Mouse (Mus musculus) C2C12 (cell line): ENCODE results near the gene P4ha2. TPM values are rescaled to one million over a fixed set of nuclear protein-coding genes. Genes with fewer than 3 reads are reported as not detected.

Experiments used
- H3K27me3 ChIP-seq: one replicate; pipeline ENCODE4 v1.6.1; 2011; ENCODE audit not compliant: control insufficient read depth, insufficient read depth, insufficient read length
- H3K36me3 ChIP-seq: one replicate; pipeline ENCODE4 v1.6.1; 2011; ENCODE audit not compliant: control insufficient read depth, insufficient read depth
- H3K4me3 ChIP-seq: one replicate; pipeline ENCODE4 v1.5.1; 2011; ENCODE audit warnings: mild to moderate bottlenecking, control low read depth; ENCODE audit not compliant: poor library complexity, insufficient read depth, severe bottlenecking
- H3K79me2 ChIP-seq: one replicate; pipeline ENCODE4 v1.6.1; 2011; ENCODE audit not compliant: control insufficient read depth, insufficient read depth
- H3K79me3 ChIP-seq: one replicate; pipeline ENCODE4 v1.6.1; 2011; ENCODE audit warnings: low read depth, control low read depth
- H3ac ChIP-seq: one replicate; pipeline ENCODE3; 2011; ENCODE audit warnings: low read depth; ENCODE audit not compliant: control insufficient read depth, insufficient read length
- CEBPB ChIP-seq: IDR thresholded peaks from one replicate; pipeline ENCODE4 v1.6.1; 2011; ENCODE audit warnings: low read depth, mild to moderate bottlenecking, control low read depth, moderate library complexity
- CTCF ChIP-seq: IDR thresholded peaks from one replicate; pipeline ENCODE4 v1.5.1; 2011; ENCODE audit not compliant: control insufficient read depth, insufficient read depth, insufficient read length
- FOSL1 ChIP-seq: IDR thresholded peaks from one replicate; pipeline ENCODE4 v1.8.0; 2011; ENCODE audit warnings: mild to moderate bottlenecking, low read length; ENCODE audit not compliant: poor library complexity, insufficient read depth, severe bottlenecking
- MAX ChIP-seq: IDR thresholded peaks from one replicate; pipeline ENCODE4 v1.6.1; 2011; ENCODE audit warnings: mild to moderate bottlenecking, control low read depth
- MYOD1 ChIP-seq: IDR thresholded peaks from one replicate; pipeline ENCODE4 v1.6.1; 2011; ENCODE audit warnings: low read depth; ENCODE audit not compliant: control insufficient read depth, insufficient read length
- MYOG ChIP-seq: IDR thresholded peaks from one replicate; pipeline ENCODE4 v1.6.1; 2011; ENCODE audit not compliant: control insufficient read depth, insufficient read length; ENCODE audit errors: extremely low read depth
- USF1 ChIP-seq: IDR thresholded peaks from one replicate; pipeline ENCODE4 v1.6.1; 2011; ENCODE audit warnings: low read depth, mild to moderate bottlenecking, control low read depth, moderate library complexity
- polyA plus RNA-seq: library from polyadenylated mRNA; unstranded; fragments of >200 nt; fragmentation: generic; extraction: Trizol; gene quantifications from one replicate; pipeline ENCODE4 v1.2.1, GENCODE M21; 2012; ENCODE audit warnings: missing spikeins

P4ha2 gene
- polyA plus RNA-seq, 1 experiment, result 26.4 TPM

DNA sequence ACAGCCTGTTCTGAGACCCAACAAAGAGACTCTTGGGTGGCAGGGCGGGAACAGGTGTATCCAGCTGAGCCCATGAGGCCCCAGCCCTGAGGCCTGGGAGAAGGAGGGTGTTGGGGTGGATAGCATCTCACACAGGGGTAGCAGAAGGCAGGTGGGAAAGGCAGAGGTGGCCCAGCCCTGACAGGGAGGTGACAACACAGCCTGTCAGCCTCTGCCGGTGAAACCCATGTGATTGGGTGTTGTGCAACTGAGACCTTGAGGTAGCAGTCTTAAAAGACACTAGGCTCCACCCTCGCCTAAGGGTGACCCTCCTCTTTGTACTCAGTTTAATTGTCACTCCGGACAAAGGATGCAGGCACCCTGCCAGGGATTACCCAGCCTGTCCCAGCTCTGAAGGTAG is 26.6 kb upstream of the P4ha2 start:
- no peak for TF ChIP-seq MYOG
- TF ChIP-seq FOSL1, result no peak
- no peak for TF ChIP-seq MAX
- no peak for TF ChIP-seq MYOD1
- TF ChIP-seq CEBPB, result no peak
- no peak for TF ChIP-seq CTCF
- no peak for TF ChIP-seq USF1
- H3K79me2 ChIP-seq, result no peaks in the 10 kb centered on the region
- H3ac ChIP-seq, result no peak overlapping the region
- no peaks in the 10 kb centered on the region for H3K27me3 ChIP-seq
- no peaks in the 10 kb centered on the region for H3K79me3 ChIP-seq
- no peak overlapping the region for H3K4me3 ChIP-seq
- H3K36me3 ChIP-seq, result no peaks in the 10 kb centered on the region

DNA sequence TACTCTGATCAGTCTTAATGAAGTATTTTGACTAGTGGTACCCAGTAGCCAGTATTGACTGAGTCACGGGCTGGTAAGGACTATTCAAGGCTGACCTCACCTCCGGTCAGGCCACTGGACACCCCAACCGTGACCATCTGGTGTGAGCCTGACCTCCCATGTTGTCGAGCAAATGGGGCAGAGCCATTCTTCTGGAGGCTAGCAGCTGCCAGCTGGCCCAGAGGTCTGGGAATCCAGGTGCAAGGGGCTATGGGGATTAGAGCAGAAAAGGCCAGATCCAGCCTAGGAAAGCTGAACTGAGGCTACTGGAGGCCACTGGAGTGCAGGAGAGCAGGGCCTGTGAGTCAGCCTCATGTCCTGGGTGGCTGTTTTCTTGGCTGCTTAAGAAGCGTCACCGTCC is 24.5 kb upstream of the P4ha2 start:
- H3K79me3 ChIP-seq, result no peaks in the 10 kb centered on the region
- no peaks in the 10 kb centered on the region for H3K27me3 ChIP-seq
- H3ac ChIP-seq, result no peak overlapping the region
- H3K36me3 ChIP-seq, result no peaks in the 10 kb centered on the region
- no peak for TF ChIP-seq MAX
- TF ChIP-seq CTCF, result no peak
- no peak for TF ChIP-seq CEBPB
- no peak for TF ChIP-seq MYOG
- TF ChIP-seq FOSL1, result no peak
- TF ChIP-seq MYOD1, result no peak
- TF ChIP-seq USF1, result no peak
- no peaks in the 10 kb centered on the region for H3K79me2 ChIP-seq
- H3K4me3 ChIP-seq, result no peak overlapping the region

- TF ChIP-seq MYOD1, result no peak
- TF ChIP-seq MYOG, result no peak
- TF ChIP-seq FOSL1, result no peak
- no peak for TF ChIP-seq MAX
- TF ChIP-seq CEBPB, result no peak
- TF ChIP-seq CTCF, result no peak
- no peak for TF ChIP-seq USF1
- no peak overlapping the region for H3ac ChIP-seq
- H3K79me2 ChIP-seq, result no peaks in the 10 kb centered on the region
- no peak overlapping the region for H3K4me3 ChIP-seq
- H3K36me3 ChIP-seq, result no peaks in the 10 kb centered on the region
- H3K79me3 ChIP-seq, result no peaks in the 10 kb centered on the region
- no peaks in the 10 kb centered on the region for H3K27me3 ChIP-seq
Observed at GRCm38 (mm10) chr11:54076101-54076500, 23.8 kb upstream of the P4ha2 start.

- no peak overlapping the region for H3K4me3 ChIP-seq
- no peaks in the 10 kb centered on the region for H3K79me3 ChIP-seq
- no peaks in the 10 kb centered on the region for H3K27me3 ChIP-seq
- TF ChIP-seq CTCF, result no peak
- no peak for TF ChIP-seq MYOD1
- TF ChIP-seq CEBPB, result no peak
- TF ChIP-seq FOSL1, result no peak
- TF ChIP-seq MAX, result no peak
- TF ChIP-seq USF1, result no peak
- no peak for TF ChIP-seq MYOG
- no peak overlapping the region for H3ac ChIP-seq
- no peaks in the 10 kb centered on the region for H3K79me2 ChIP-seq
- no peaks in the 10 kb centered on the region for H3K36me3 ChIP-seq
Observed at GRCm38 (mm10) chr11:54080435-54080834, 19.5 kb upstream of the P4ha2 start.

DNA sequence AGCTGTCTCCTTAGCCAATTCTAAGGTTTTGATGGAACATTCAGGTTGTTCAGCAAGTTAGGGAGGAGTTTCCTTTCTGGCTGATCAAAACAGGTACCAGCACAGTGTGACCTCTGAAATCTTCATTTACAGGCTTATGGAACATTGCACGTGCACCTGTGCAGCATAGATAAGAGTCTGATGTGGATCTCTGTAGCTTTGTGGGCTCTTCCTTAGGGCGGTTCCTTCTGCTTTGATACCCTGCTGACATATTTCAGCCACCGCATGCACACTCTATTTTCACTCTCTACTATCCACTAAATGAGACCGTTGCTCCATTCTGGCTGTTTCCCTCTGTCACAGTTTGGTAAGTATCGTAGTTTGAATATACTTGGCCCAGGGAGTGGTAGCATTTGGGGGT is 17.2 kb upstream of the P4ha2 start:
- H3K79me2 ChIP-seq, result no peaks in the 10 kb centered on the region
- TF ChIP-seq USF1, result no peak
- no peak for TF ChIP-seq CEBPB
- TF ChIP-seq FOSL1, result no peak
- TF ChIP-seq CTCF, result no peak
- TF ChIP-seq MYOG, result no peak
- TF ChIP-seq MAX, result no peak
- TF ChIP-seq MYOD1, result no peak

DNA sequence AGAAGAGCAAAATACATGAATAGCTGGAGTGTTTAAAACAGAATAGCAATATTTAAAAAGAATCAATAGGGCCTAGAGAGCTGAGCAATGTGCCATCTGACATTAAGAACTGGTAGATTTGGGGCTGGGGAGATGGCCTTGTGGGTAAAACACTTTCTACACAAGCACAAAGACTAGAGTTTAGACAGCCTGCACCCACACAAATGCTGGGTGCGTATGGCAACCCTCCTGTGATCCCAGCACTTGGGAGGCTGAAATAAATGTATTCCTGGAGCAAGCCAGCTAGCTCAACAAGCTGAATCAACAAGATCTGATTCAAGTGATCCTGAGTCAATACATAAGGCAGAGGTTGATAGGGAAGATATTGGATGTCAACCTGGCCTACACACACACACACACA is 14.9 kb upstream of the P4ha2 start:
- Histone ChIP-seq H3K36me3 (no peaks in the 10 kb centered on the region), H3K79me3 (no peaks in the 10 kb centered on the region), H3ac (no peak overlapping the region), H3K79me2 (no peaks in the 10 kb centered on the region), H3K4me3 (no peak overlapping the region), H3K27me3 (no peaks in the 10 kb centered on the region)
- no peak for TF ChIP-seq MYOD1
- TF ChIP-seq MAX, result no peak
- no peak for TF ChIP-seq FOSL1
- TF ChIP-seq MYOG, result no peak
- no peak for TF ChIP-seq CEBPB
- TF ChIP-seq CTCF, result no peak
- TF ChIP-seq USF1, result no peak

More for the DNA sequence above, 17.2 kb upstream of the P4ha2 start:
- Histone ChIP-seq H3K36me3 (no peaks in the 10 kb centered on the region), H3K4me3 (no peak overlapping the region), H3K79me3 (no peaks in the 10 kb centered on the region), H3ac (no peak overlapping the region), H3K27me3 (no peaks in the 10 kb centered on the region)
